Mouse (Mus musculus) C2C12 (cell line): ENCODE data around the gene Arid3b.

Experiments used
- CEBPB ChIP-seq: IDR thresholded peaks from one replicate; pipeline ENCODE4 v1.6.1; 2011; ENCODE audit warnings: low read depth, mild to moderate bottlenecking, control low read depth, moderate library complexity
- CTCF ChIP-seq: IDR thresholded peaks from one replicate; pipeline ENCODE4 v1.5.1; 2011; ENCODE audit not compliant: control insufficient read depth, insufficient read depth, insufficient read length
- MAX ChIP-seq: IDR thresholded peaks from one replicate; pipeline ENCODE4 v1.6.1; 2011; ENCODE audit warnings: mild to moderate bottlenecking, control low read depth
- MYOD1 ChIP-seq: IDR thresholded peaks from one replicate; pipeline ENCODE4 v1.6.1; 2011; ENCODE audit warnings: low read depth; ENCODE audit not compliant: control insufficient read depth, insufficient read length
- MYOG ChIP-seq: IDR thresholded peaks from one replicate; pipeline ENCODE4 v1.6.1; 2011; ENCODE audit not compliant: control insufficient read depth, insufficient read length; ENCODE audit errors: extremely low read depth
- USF1 ChIP-seq: IDR thresholded peaks from one replicate; pipeline ENCODE4 v1.6.1; 2011; ENCODE audit warnings: low read depth, mild to moderate bottlenecking, control low read depth, moderate library complexity

GRCm38 (mm10) chr9:57866530-57866929 lies 29.9 kb upstream of the Arid3b start:
- TF ChIP-seq MAX, result no peak
- TF ChIP-seq CTCF, result no peak
- TF ChIP-seq CEBPB, result no peak
- TF ChIP-seq USF1, result peak; percentile 8
- TF ChIP-seq MYOD1, result no peak
- TF ChIP-seq MYOG, result no peak
